Mouse (Mus musculus): Measurements from ENCODE around the gene P3h4.
"Not testable (repeated sequence)": the region's sequence is repeated elsewhere in the genome, so short reads cannot be mapped to it uniquely, and the experiment has no call there.

Gene P3h4

DNA sequence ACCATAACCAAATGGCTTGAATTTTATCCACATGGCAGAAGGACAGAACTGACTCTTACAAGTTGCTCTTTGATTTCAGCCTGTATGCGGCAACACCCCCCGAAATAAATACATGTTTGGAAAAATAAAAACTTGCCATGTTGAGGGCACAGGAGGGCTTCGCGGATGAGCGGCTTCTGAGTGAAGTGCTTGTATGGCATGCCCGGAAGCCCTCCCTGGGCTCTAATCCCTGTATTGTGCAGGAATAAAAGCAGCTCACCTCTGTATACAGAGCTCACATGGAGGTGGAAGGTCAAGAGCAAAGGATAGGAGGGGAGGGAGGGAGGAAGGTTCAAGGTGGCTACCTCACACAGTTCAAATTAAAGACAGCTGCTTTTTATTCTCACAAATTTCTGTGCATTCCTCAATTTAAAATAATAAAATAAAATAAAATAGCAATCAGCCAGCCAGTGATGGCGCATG, 22.7 kb downstream of the P3h4 start:
- no peak for DNase-seq (ENCODE audit: low read depth)

DNA sequence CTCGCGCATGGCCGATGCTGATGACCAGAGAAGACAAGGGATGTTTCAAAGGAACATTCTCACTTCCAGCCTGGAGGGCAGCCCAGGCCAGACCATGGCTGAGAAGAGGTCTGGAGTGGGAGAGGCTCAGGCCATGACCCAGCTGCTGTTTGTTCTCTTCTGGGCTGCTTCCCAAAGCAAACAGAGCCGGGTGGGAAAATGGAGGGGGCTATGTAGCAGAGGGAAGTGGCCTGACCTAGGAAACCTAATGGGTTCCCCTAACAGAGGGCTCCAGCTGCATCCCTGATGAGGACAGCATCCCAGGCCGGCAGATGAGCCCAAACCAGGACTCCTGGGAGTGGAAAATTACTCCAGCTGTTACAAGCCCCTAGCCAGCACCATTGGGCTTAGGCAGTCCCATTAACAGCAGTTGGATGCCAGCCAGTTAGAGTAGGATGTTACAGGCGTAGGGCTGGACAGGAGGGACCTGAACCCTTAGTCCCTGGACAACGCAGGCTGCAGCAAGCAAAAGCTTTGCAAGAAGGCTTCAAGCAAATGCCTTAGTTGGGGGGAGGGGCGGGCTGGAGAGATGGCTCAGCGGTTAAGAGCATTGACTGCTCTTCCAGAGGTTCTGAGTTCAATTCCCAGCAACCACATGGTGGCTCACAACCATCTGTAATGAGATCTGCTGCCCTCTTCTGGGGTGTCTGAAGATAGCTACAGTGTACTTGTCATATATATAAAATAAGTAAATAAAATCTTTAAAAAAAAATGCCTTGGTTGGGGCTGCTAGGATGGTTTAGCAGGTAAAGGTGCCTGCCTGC, 23.4 kb downstream of the P3h4 start:
- peak; percentile 24 for DNase-seq (ENCODE audit: low read depth)

DNA sequence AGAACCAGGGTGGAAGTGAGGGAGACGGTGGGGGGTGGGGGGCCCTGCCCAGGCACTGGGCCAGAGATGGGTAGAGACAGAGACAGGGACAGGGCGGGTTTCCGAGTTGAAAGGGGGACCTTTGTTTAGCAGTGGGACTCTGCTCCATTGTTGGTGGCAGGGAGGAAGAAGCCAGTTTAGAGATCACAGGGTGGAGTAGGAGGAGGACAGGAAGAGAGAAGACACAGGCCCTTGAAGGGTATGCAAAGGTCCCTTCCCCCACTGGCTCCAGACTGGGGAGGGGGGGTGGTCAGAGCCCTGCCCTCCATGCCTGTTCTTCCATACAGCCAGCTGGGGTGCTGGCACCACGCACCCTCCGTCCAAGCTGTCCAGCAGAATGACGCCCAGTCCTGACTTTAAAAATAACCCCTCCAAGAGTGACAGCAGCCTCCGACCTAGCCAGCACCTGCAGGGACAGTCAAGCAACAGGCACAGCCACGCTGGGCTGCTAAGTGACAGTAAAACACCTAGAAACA, 24.6 kb downstream of the P3h4 start:
- no peak for DNase-seq (ENCODE audit: low read depth)

DNA sequence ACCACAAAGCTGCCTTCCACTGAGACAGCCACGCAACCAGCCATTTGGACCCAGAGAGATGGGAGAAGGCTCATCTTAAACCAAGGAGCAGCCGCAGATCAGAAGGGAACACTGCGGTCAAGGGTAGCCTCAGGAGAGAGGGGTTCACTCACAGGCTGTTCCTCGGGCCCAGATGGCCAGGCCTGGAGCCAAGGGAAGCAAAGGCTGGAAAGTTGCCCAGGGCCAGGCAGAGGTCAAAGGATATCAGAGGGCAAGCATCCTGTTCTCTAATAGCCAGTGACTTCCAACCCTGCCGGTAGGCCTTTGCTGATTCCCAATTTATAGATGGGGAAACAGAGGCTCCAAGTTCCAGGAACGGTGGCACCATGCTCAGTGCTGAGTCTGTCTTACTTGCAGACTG, 26.0 kb downstream of the P3h4 start:
- no peak for DNase-seq (ENCODE audit: low read depth)

DNA sequence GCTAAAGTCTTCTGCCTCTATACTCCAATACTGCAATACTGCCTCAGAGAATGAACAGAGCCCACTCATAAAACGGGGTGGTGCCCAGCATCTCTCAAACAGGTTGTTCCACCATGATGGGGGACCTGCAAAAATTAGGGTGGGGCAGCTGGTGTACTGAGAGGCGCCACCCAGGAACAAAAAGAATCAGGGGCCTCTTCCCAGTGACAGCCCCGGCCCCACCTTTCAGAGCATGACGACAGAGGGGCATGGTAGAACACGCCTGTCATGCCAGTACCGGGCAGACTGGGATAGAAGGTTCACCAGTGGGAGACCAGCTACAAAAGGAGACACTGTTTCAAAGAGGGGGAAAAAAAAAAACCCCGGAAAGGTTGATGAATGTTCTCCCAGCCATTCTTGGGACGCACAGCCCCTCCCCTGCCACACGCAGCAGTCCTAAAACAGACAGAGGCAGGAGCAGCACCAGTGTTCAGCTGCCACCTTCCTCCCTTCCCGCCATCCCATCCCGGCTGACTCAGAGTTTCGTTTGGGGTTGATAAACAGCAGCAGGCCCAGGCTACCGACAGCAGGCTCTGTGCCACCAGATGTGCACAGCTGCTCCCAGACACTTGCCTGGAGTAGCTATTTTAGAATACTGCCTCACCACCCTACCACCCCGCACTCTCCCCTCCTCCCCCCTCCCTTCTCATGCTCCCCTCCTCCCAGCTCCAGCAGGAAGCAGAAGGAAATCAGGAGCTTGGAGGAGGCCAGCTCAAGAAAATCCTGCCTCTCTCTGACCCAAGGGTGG, 26.9 kb downstream of the P3h4 start:
- peak; percentile 80 for DNase-seq (ENCODE audit: low read depth)

DNA sequence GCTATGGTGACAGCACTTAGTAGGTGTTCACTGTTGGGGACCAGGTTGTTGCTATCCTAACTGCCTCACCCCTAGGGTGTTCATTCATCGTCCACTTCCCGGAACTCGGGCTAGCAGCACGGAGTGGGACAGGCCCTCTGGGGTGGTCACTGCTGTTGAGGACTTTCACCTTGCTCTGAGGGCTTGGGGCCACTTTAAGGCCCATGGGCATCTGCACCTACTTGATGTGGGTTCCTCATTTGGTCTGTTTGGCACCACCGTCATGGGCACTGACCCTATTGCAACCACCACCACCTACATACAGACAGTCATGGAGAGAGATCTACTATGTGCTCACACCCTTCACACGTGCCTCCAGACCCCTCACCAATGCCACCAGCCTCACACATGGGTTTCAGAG, 27.5 kb downstream of the P3h4 start:
- DNase-seq (ENCODE audit: low read depth): no peak

DNA sequence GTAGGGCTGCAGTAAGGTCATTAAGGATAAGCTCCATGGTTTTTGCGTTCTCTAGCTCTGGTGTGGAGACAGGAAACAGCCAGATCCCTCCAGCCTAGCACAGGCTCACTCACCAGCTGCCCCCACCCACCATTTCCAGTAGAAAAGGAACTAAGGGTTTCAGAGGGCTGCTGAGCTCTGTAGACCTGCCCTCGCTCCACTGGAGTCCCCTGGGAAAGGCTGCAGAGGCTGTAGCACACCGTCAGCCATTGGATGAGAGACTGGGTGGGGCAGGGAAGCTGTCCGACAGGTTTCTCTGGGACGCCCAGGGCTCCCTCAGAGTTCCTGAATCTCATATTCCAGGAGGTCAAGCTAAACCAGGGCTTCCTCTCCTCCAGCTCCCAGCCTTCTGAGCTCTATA, 28.1 kb downstream of the P3h4 start:
- DNase-seq (ENCODE audit: low read depth): no peak

DNA sequence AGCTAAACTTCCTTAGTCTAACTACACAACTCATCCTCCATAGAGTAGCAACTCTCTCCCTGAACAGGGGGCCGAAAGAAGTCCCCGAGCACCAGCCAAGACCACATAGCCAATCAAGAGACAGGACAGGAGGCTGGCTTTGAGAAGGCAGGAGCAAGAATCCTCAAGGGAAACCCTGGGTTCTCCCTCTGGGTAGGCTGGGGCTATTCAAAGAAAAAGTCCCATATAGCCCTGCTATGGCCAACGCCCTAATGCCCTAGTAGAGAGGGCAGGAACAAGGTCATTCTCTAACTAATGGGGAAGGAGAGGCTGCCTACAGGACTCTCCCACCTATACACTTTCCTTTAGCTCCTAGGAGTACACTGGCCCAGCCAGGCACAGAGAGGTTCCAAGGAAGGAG, 29.6 kb downstream of the P3h4 start:
- DNase-seq (ENCODE audit: low read depth): no peak

DNA sequence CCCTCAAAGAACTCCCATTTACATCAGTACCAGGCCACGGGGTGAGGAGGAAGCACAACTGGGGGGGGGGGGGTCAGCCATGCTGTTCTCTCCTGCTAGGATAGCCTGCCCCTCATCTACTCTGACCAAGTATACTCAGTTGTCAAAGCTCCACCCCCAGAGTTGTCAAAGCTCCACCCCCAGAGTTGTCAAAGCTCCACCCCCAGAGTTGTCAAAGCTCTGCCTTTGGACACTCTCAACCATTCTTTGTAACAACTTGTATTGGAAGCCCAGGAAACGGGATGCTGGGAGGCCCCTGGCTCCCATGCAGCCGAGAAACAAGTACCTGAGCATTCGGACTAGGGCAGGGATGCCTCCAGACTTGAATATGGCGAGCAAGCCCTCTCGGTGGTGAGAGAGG, 32.0 kb downstream of the P3h4 start:
- DNase-seq (ENCODE audit: low read depth): no peak

DNA sequence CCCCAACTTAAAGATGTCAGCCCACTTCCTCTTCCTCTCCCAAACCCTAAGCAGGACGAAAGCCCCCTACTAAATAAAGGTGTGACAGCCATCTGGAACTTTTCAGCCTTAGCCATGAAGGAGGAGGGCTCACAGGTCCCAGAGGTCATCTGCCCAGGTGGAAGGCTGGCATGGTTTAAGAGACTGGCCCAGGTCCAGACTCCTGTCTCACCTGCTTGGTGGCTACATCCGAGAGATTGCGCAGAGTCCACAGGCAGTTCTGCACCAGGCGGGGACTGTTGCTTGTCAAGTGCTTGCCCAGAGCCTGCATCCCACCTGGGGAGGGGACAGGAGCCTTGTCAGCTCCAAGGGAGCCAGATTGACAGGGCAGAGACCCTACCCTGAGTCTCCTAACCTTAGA, 35.3 kb downstream of the P3h4 start:
- no peak for DNase-seq (ENCODE audit: low read depth)

DNA sequence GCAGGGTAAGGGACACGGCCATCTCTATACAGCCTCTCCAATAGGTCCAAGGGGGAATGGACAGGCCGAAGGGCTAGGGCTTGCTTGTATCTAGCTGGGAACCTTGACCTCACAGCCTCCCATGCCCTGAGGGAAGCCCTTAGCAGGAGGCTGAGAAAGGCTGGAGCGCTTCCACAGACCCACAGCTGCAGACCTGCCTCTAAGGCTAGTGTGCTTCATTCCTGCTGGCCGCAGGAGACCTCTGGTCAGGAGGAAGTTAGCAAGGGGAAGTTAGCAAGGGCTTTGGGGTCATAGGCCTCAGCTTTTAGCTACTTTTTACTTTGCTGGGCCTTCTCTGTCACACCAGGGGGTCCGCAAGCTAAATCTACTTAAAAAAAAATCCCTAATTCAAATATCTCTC, 36.2 kb downstream of the P3h4 start:
- DNase-seq (ENCODE audit: low read depth): no peak

DNA sequence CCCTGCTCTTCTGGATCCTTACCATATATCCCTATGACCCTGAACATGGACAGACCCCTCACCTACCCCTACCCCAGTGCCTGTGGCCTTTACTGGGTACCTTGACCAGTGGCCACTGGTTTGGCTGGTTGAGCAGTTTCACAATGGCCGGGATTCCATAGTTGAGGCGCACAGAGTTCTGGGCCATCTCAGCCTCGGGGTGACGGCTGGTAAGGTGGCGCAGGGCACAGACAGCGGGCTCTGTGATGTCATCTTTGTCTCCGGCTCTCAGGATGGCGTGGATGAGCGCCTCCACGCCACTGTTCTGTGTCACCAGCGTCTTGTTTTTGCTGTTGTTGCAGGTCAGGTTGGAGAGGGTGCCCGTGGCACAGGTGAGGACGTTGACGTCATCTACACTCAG, 36.6 kb downstream of the P3h4 start:
- DNase-seq (ENCODE audit: low read depth): no peak

DNA sequence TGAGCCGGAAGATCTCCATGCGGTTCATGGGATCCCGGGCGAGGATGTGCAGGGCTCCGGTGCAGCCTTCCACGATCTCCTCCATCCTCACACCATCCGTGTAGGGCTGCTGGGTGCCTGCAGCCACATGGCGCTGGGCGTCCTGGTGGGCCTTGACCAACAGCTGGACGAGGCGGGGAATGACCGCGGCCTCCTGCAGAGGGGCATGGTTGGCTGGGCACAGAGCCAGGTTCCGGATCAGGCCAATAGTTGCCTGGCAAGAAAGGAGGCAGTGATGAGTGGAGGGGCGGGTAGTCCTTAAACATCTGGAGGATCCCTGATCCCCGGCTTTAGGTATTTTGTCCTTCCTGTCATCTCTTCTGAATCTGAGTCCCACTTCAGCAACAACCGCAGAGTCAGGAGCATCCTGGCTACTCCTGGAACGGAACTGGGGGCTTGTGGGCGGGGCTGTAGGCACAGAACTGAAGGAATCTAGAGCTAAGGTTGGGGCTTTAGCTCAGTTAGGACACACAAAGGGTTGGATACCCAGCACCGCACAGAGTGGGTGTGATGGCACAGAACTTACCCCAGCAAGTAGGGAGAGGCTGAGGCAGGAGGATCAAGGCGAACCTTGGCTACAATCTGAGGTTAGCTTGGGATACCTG, 37.8 kb downstream of the P3h4 start:
- no peak for DNase-seq (ENCODE audit: low read depth)

DNA sequence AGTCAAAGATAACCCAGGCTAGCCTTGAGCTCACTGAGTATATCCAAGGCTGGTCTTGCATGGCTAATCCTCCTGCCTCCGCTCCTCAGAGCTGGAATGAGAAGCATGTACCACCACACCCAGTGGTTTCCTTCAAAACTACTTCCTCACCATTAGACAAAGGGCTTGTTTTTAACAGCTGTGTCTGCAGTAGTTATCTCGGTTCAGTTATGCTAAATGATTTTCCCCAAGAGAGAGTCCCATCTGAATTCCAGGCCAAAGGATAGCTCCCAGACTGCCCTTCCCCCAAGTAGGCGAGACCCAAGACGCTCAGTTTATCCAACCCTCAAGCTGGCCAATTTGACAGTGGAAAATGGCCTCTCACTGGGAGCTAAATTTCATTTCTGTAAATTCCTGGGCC, 38.6 kb downstream of the P3h4 start:
- DNase-seq (ENCODE audit: low read depth): no peak

DNA sequence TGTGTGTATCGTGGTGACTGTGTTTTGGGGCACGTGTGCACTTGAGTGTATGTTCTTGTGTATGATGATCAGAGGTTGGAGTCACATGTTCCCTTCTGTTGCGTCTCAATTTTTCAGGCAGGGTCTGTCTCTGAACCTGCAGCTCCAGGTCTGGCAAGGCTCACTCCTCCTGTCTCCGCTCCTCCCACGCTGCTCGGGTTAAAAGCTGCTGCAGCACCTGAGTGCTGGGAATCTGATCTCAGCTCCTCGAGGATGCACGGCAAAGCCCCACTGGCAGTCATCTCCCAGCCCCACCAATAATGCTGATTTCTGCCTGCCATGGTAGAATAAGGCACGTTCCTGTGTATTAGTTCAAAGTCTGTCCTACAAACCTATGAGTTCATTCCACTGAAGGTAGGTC, 39.5 kb downstream of the P3h4 start:
- DNase-seq (ENCODE audit: low read depth): no peak

DNA sequence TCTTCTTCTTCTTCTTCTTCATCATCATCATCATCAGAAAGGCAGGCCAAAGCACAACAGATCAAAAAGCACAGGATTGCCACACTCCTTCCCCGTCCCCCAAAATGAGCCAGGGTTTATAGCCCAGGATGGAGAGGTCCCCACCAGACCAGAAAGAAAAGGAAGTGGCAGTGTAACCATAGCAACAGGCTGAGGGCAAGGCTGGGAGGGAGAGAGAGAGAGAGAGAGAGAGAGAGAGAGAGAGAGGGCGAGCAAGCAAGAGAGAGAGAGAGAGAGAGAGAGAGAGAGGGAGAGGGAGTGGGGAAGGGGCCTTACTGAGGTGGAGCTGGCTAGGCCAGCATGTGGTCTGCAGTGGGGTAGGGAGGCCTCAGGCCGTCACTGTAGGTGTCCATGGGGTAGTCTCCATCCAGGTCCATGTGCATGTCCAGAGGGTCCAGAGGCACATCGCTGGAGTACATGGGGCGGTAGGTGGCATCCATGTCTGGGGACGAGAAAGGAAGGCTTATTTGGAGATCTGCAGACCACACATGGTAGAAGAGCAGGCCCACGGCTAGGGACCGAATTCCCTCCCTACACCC, 42.6 kb downstream of the P3h4 start:
- no peak for DNase-seq (ENCODE audit: low read depth)

DNA sequence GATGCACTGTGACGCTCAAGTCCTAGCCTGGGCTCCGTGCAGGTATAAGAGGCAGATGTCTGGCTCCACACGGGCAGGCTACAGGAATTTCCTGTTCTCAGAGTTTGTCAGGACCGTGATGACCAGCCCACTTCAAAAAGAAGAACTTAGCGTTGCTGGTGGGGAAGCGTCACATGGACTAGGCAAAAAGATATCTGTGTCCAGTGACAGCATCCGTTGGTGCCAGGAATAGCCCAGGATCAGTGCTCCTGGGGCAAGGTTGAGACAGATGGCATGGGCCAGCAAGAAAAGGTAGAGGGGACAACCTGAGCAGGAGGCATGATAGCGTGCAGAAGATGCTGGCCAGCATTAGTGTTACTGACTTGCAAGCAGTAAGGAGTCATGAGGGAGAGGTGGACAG, 44.8 kb downstream of the P3h4 start:
- DNase-seq (ENCODE audit: low read depth): no peak

DNA sequence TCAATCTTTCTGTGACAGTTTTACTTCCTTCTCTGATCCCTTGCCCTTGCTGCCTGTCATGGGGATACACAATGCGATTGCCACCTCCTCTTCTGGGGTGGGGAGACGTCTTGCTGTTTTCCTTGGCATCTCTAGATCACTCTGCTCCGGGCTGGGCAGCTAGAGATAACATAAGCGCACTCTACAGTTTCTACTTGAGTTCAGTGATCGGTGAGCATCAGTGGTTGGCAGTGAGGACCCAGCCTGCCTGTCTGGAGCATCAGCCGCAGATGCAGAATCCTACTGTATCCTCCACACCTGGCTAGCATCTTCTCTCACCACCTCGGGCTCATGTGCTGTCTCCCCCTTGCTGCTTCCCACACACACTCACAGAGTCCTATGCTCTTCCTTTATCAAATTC, 45.5 kb downstream of the P3h4 start:
- DNase-seq (ENCODE audit: low read depth): no peak

DNA sequence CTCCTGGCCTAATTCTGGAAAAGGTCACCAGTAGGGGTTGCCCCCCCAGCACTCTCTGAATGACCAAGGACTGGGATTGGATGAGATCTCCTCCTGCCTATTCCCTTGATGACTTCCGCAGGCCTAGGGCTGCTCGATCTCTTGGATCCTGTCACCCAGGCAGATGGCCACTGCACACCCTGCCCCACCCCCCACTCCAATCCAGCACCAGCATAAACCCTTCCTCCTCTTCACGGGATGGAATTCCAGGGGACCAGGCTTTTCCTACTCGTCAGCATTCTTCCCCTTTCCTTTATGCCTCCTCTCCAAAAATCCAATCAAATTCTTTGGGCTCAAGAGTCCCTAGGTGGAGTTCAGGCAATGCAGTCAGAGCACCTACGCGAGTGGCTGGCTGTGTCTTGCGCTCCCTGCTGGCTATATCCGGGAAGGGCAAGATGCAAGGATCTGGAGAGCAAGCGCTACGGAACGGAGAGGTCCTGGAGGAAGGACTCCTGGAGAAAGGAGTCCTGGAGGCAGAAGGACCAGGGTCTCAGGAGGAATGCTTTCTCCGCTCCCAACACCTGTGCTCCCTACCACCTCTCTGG, 51.6 kb downstream of the P3h4 start:
- peak; percentile 55 for DNase-seq (ENCODE audit: low read depth)

DNA sequence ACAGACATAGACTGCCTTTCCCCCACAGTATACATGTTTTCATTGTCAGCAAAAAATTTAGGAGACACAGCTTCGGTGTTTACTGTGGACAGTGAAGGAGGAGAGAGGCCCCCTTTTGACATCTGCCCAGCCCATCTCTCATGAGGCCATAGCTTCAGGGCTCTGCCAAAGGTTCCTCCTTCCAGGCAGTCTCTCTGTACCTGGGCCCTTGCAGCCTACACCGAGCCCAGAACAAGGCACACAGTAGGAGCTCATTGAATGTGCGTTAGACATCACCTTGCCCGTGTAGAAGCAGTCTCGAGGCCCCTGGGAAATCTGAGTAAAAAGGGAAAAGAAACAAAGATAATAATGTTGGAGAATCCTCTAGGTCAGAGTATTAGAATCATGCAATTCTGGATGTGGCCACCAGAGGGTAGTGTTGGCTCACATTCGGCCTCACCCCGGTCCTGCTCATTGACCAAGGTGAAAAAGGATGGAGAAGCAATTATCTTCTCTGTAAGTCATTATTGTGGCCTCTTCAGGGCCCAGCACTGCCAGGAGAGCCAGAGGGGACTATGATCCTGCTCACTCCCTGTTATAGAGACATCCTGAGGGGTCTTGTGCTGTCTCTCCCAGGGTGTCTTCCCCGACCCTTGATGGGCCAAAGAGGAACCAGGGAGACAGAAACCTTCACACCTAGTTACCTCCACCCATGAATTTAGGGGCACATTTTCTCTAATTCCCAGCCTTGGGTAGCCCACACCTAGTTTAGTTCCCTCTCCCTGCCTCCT, 52.2 kb downstream of the P3h4 start:
- peak; percentile 86 for DNase-seq (ENCODE audit: low read depth)

DNA sequence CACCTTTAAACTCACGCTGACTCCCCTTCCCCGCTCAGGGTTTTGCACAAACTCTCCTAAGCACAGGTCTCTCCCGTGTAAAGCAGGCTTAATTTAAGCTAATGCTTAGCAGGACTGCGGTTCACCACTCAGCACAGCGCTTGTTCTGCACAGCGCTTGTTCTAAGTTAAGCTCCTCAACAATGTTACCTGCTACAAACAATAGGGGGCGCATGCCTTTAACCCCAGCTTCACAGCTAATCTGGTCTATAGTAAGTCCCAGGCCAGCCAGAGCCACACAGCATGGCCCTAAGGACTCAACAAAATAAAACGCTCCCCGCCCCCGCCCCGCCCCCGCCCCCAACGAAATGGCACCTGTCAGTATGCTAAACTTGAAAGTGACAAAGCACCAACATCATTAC, 53.6 kb downstream of the P3h4 start:
- not testable (repeated sequence) for DNase-seq (ENCODE audit: low read depth)
